Mouse (Mus musculus) spleen, adult 10 weeks (tissue): Measurements from ENCODE around the gene Zfp462. TPM values are rescaled to one million over a fixed set of nuclear protein-coding genes. Genes with fewer than 3 reads are reported as not detected.

Experiments
- polyA plus RNA-seq: library from polyadenylated mRNA; stranded (reverse); fragments of 350-450 nt; fragmentation: Illumina TruSeq; extraction: RNeasy Lipid Tissue Mini Kit (QIAGEN cat#74804); gene quantifications from one replicate; pipeline ENCODE4 v1.2.3, GENCODE M21; 2015; ENCODE audit warnings: low replicate concordance; ENCODE audit not compliant: insufficient read depth

Zfp462 gene
- polyA plus RNA-seq, result 3.2 TPM

GRCm38 (mm10) chr4:54944921-54945430, at the start of gene Zfp462:
Zfp462 (plus strand) TSS chr4:54945048.

